Mouse (Mus musculus): Measurements from ENCODE around the gene Fam168a. TPM values are rescaled to one million over a fixed set of nuclear protein-coding genes. Genes with fewer than 3 reads are reported as not detected.
"Not testable (repeated sequence)": the region's sequence is repeated elsewhere in the genome, so short reads cannot be mapped to it uniquely, and the experiment has no call there.

The Fam168a gene
- polyA plus RNA-seq, 1 experiment from 2014 or later = 102 TPM

- Histone ChIP-seq H3K36me3 (ENCODE audit: control insufficient read depth, insufficient read depth, low read length) (peaks cover 8% of the 10 kb centered on the region), H3K4me1 (ENCODE audit: control insufficient read depth, insufficient read depth, low read depth, low read length) (no peaks in the 10 kb centered on the region)
- WGBS = 93% methylated on average over 1 of the region's 1 CpGs
Measured at GRCm38 (mm10) chr7:100840906-100841305, 134.5 kb downstream of the Fam168a start.

GRCm38 (mm10) chr7:100841608-100842007 is 135.2 kb downstream of the Fam168a start:
- H3K9ac ChIP-seq (ENCODE audit: low read depth, low read length) = no peak overlapping the region
- H3K4me2 ChIP-seq (ENCODE audit: low read length) = no peak overlapping the region
- no peaks in the 10 kb centered on the region for H3K9me3 ChIP-seq (ENCODE audit: control insufficient read depth, low read length)
- no peak overlapping the region for H3K4me3 ChIP-seq (ENCODE audit: low read length)
- no peaks in the 10 kb centered on the region for H3K27me3 ChIP-seq (replicated peaks; ENCODE audit: control insufficient read depth, insufficient read depth, low read length)
- H3K36me3 ChIP-seq (ENCODE audit: control insufficient read depth, insufficient read depth, low read length) = peaks cover 8% of the 10 kb centered on the region
- H3K4me1 ChIP-seq (ENCODE audit: control insufficient read depth, insufficient read depth, low read depth, low read length) = no peaks in the 10 kb centered on the region
- no peak for ATAC-seq
- WGBS = 91% methylated on average over 6 of the region's 6 CpGs
- no peak overlapping the region for H3K27ac ChIP-seq (ENCODE audit: low read depth, low read length)

More at GRCm38 (mm10) chr7:100840906-100841305, 134.5 kb downstream of the Fam168a start:
- no peak overlapping the region for H3K9ac ChIP-seq (ENCODE audit: low read depth, low read length)
- ATAC-seq = no peak
- H3K27ac ChIP-seq (ENCODE audit: low read depth, low read length) = no peak overlapping the region
- H3K4me3 ChIP-seq (ENCODE audit: low read length) = no peak overlapping the region
- no peaks in the 10 kb centered on the region for H3K27me3 ChIP-seq (replicated peaks; ENCODE audit: control insufficient read depth, insufficient read depth, low read length)
- H3K4me2 ChIP-seq (ENCODE audit: low read length) = no peak overlapping the region
- no peaks in the 10 kb centered on the region for H3K9me3 ChIP-seq (ENCODE audit: control insufficient read depth, low read length)

- H3K9ac ChIP-seq (ENCODE audit: low read depth, low read length) = no peak overlapping the region
- H3K27ac ChIP-seq (ENCODE audit: low read depth, low read length) = no peak overlapping the region
- H3K4me3 ChIP-seq (ENCODE audit: low read length) = no peak overlapping the region
- WGBS = 90% methylated on average over 5 of the region's 5 CpGs
- no peaks in the 10 kb centered on the region for H3K9me3 ChIP-seq (ENCODE audit: control insufficient read depth, low read length)
- no peak overlapping the region for H3K4me2 ChIP-seq (ENCODE audit: low read length)
- no peaks in the 10 kb centered on the region for H3K27me3 ChIP-seq (replicated peaks; ENCODE audit: control insufficient read depth, insufficient read depth, low read length)
- H3K4me1 ChIP-seq (ENCODE audit: control insufficient read depth, insufficient read depth, low read depth, low read length) = no peaks in the 10 kb centered on the region
- peaks cover 3% of the 10 kb centered on the region; the same call in 1 of the 2 replicates for H3K36me3 ChIP-seq (ENCODE audit: control insufficient read depth, insufficient read depth, low read length)
- ATAC-seq = no peak
Measured at GRCm38 (mm10) chr7:100842175-100842574, 135.7 kb downstream of the Fam168a start.

- H3K27me3 ChIP-seq (replicated peaks; ENCODE audit: control insufficient read depth, insufficient read depth, low read length) = no peaks in the 10 kb centered on the region
- no peaks in the 10 kb centered on the region for H3K36me3 ChIP-seq (ENCODE audit: control insufficient read depth, insufficient read depth, low read length)
- no peak overlapping the region for H3K27ac ChIP-seq (ENCODE audit: low read depth, low read length)
- H3K9me3 ChIP-seq (ENCODE audit: control insufficient read depth, low read length) = no peaks in the 10 kb centered on the region
- 91% methylated on average over 2 of the region's 2 CpGs for WGBS
- no peak overlapping the region for H3K9ac ChIP-seq (ENCODE audit: low read depth, low read length)
- no peak overlapping the region for H3K4me3 ChIP-seq (ENCODE audit: low read length)
- no peak for ATAC-seq
- no peak overlapping the region for H3K4me2 ChIP-seq (ENCODE audit: low read length)
- H3K4me1 ChIP-seq (ENCODE audit: control insufficient read depth, insufficient read depth, low read depth, low read length) = no peaks in the 10 kb centered on the region
Measured at GRCm38 (mm10) chr7:100843866-100844265, 137.4 kb downstream of the Fam168a start.

- WGBS = 59% methylated on average over 2 of the region's 2 CpGs
- no peak for ATAC-seq
Measured at GRCm38 (mm10) chr7:100844385-100845025, 138.1 kb downstream of the Fam168a start.

GRCm38 (mm10) chr7:100845026-100845400 is 138.6 kb downstream of the Fam168a start:
- Histone ChIP-seq H3K36me3 (ENCODE audit: control insufficient read depth, insufficient read depth, low read length) (no peaks in the 10 kb centered on the region), H3K4me3 (ENCODE audit: low read length) (no peak overlapping the region)

More at GRCm38 (mm10) chr7:100844385-100845025, 138.1 kb downstream of the Fam168a start:
- no peaks in the 10 kb centered on the region for H3K9me3 ChIP-seq (ENCODE audit: control insufficient read depth, low read length)
- H3K27ac ChIP-seq (ENCODE audit: low read depth, low read length) = no peak overlapping the region
- H3K4me3 ChIP-seq (ENCODE audit: low read length) = no peak overlapping the region
- no peaks in the 10 kb centered on the region for H3K36me3 ChIP-seq (ENCODE audit: control insufficient read depth, insufficient read depth, low read length)
- H3K27me3 ChIP-seq (replicated peaks; ENCODE audit: control insufficient read depth, insufficient read depth, low read length) = no peaks in the 10 kb centered on the region
- no peak overlapping the region for H3K4me2 ChIP-seq (ENCODE audit: low read length)
- no peak overlapping the region for H3K9ac ChIP-seq (ENCODE audit: low read depth, low read length)
- H3K4me1 ChIP-seq (ENCODE audit: control insufficient read depth, insufficient read depth, low read depth, low read length) = no peaks in the 10 kb centered on the region

GRCm38 (mm10) chr7:100845412-100845811 is 139.0 kb downstream of the Fam168a start:
- H3K36me3 ChIP-seq (ENCODE audit: control insufficient read depth, insufficient read depth, low read length) = no peaks in the 10 kb centered on the region
- no peak overlapping the region for H3K4me3 ChIP-seq (ENCODE audit: low read length)
- H3K27ac ChIP-seq (ENCODE audit: low read depth, low read length) = no peak overlapping the region
- no peaks in the 10 kb centered on the region for H3K9me3 ChIP-seq (ENCODE audit: control insufficient read depth, low read length)
- no peaks in the 10 kb centered on the region for H3K4me1 ChIP-seq (ENCODE audit: control insufficient read depth, insufficient read depth, low read depth, low read length)
- no peak overlapping the region for H3K9ac ChIP-seq (ENCODE audit: low read depth, low read length)
- no peaks in the 10 kb centered on the region for H3K27me3 ChIP-seq (replicated peaks; ENCODE audit: control insufficient read depth, insufficient read depth, low read length)
- no peak overlapping the region for H3K4me2 ChIP-seq (ENCODE audit: low read length)
- 86% methylated on average over 1 of the region's 1 CpGs for WGBS
- no peak for ATAC-seq

More at GRCm38 (mm10) chr7:100845026-100845400, 138.6 kb downstream of the Fam168a start:
- Histone ChIP-seq H3K4me2 (ENCODE audit: low read length) (no peak overlapping the region), H3K27me3 (replicated peaks; ENCODE audit: control insufficient read depth, insufficient read depth, low read length) (no peaks in the 10 kb centered on the region), H3K9ac (ENCODE audit: low read depth, low read length) (no peak overlapping the region), H3K4me1 (ENCODE audit: control insufficient read depth, insufficient read depth, low read depth, low read length) (no peaks in the 10 kb centered on the region), H3K27ac (ENCODE audit: low read depth, low read length) (no peak overlapping the region), H3K9me3 (ENCODE audit: control insufficient read depth, low read length) (no peaks in the 10 kb centered on the region)
- ATAC-seq = no peak

GRCm38 (mm10) chr7:100846033-100846432 is 139.6 kb downstream of the Fam168a start:
- not testable (repeated sequence) for H3K27me3 ChIP-seq (replicated peaks; ENCODE audit: control insufficient read depth, insufficient read depth, low read length); H3K36me3 ChIP-seq (ENCODE audit: control insufficient read depth, insufficient read depth, low read length); H3K4me1 ChIP-seq (ENCODE audit: control insufficient read depth, insufficient read depth, low read depth, low read length); H3K9ac ChIP-seq (ENCODE audit: low read depth, low read length); H3K4me3 ChIP-seq (ENCODE audit: low read length); H3K9me3 ChIP-seq (ENCODE audit: control insufficient read depth, low read length); H3K27ac ChIP-seq (ENCODE audit: low read depth, low read length); H3K4me2 ChIP-seq (ENCODE audit: low read length)
- WGBS = 73% methylated on average over 7 of the region's 7 CpGs
- peak; percentile 2; the same call in 1 of the 2 replicates for ATAC-seq

GRCm38 (mm10) chr7:100847131-100847530 is 140.7 kb downstream of the Fam168a start:
- Histone ChIP-seq H3K27ac (ENCODE audit: low read depth, low read length) (no peak overlapping the region), H3K9ac (ENCODE audit: low read depth, low read length) (no peak overlapping the region), H3K4me3 (ENCODE audit: low read length) (no peak overlapping the region), H3K9me3 (ENCODE audit: control insufficient read depth, low read length) (no peaks in the 10 kb centered on the region), H3K36me3 (ENCODE audit: control insufficient read depth, insufficient read depth, low read length) (no peaks in the 10 kb centered on the region), H3K4me1 (ENCODE audit: control insufficient read depth, insufficient read depth, low read depth, low read length) (peaks cover 8% of the 10 kb centered on the region), H3K27me3 (replicated peaks; ENCODE audit: control insufficient read depth, insufficient read depth, low read length) (no peaks in the 10 kb centered on the region), H3K4me2 (ENCODE audit: low read length) (no peak overlapping the region)
- ATAC-seq = no peak
- 86% methylated on average over 6 of the region's 6 CpGs for WGBS

Measured in hindbrain, embryonic 16.5 days (tissue).